Mouse (Mus musculus): ENCODE results near the gene Gp2. TPM values are rescaled to one million over a fixed set of nuclear protein-coding genes. Genes with fewer than 3 reads are reported as not detected.

Gp2 gene
- total and polyA plus RNA-seq, 2 experiments from 2014 or later = not detected

DNA sequence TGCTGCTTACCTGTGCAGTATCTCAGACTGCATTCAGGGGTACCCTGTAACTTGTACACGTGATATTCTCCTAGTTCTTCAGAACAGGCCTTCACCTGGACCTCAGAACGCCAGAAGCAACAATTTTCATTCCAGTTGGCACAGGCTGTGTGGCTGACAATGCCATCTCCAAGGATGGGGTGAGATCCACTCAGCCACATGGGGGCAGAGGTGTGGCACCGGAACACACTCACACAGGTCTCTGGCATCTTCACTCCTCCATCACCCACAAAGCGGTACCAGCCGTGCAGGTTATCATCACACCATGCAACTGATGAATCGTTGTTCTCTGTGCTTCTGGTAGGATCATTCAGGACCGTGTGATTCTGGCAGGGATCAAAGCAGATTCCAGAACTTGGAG is 4.9 kb downstream of the Gp2 start:
- ATAC-seq (no peak), DNase-seq (ENCODE audit: low spot score) (no peak)
- Histone ChIP-seq H3K4me3 (ENCODE audit: low read length) (no peak overlapping the region), H3K36me3 (ENCODE audit: insufficient read depth, low read length) (no peaks in the 10 kb centered on the region), H3K4me2 (ENCODE audit: low read depth, low read length) (no peak overlapping the region), H3K27me3 (ENCODE audit: insufficient read depth, low read length) (no peaks in the 10 kb centered on the region), H3K27ac (no peak overlapping the region), H3K4me1 (ENCODE audit: insufficient read depth, low read length) (no peaks in the 10 kb centered on the region), H3K9ac (replicated peaks; ENCODE audit: low read length) (no peak overlapping the region), H3K9me3 (ENCODE audit: low read length) (no peaks in the 10 kb centered on the region)
- WGBS = 88% methylated on average over 7 of the region's 7 CpGs
- TF ChIP-seq CTCF (IDR thresholded peaks at IDR 0.05; ENCODE audit: low read depth) = no peak

DNA sequence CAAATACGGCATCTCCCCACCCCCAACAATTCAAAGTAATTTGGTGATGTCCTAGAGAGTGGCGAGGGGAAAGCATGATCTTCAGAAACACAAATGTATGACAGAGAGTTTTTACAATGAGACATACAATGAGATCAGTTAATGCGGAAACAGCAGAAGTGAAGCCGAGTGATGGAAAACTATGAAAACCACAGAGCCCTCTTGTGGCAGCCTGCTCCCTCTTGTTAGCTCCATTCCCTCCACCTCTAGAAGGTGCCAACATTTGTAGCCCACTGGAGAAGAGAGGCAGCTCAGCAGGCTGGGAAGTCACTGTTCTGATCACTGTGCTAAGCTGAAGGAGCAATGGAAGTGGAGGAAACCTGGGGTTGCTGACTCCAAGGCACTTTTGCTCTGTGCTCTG is 15.2 kb downstream of the Gp2 start:
- 60% methylated on average over 4 of the region's 4 CpGs for WGBS
- H3K36me3 ChIP-seq (ENCODE audit: insufficient read depth, low read length) = no peaks in the 10 kb centered on the region

DNA sequence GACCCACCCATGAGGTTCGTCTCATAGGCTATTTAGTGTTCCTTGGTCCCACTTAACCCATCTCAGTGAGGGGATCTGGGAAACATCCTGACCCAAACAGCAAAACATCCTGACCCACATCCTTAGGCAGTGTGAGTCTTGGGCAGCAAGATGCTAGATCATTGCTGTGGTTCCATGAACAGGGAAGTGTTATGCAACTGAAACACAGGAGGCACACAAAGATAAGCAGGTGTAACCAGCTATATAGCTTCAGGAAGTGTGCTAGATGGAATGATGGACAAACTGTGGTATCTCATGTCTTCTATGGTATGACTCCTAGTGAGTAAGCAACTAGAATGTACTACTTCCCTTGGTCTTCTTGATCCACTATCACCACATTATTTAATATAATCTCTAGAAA is 17.1 kb downstream of the Gp2 start:
- Histone ChIP-seq H3K9me3 (ENCODE audit: low read length) (no peaks in the 10 kb centered on the region), H3K4me1 (ENCODE audit: insufficient read depth, low read length) (no peaks in the 10 kb centered on the region), H3K4me2 (ENCODE audit: low read depth, low read length) (no peak overlapping the region), H3K4me3 (ENCODE audit: low read length) (no peak overlapping the region), H3K36me3 (ENCODE audit: insufficient read depth, low read length) (no peaks in the 10 kb centered on the region), H3K27ac (no peak overlapping the region), H3K9ac (replicated peaks; ENCODE audit: low read length) (no peak overlapping the region), H3K27me3 (ENCODE audit: insufficient read depth, low read length) (no peaks in the 10 kb centered on the region)
- no peak for DNase-seq (ENCODE audit: low spot score)
- no peak for ATAC-seq
- 86% methylated on average over 1 of the region's 1 CpGs for WGBS
- TF ChIP-seq CTCF (IDR thresholded peaks at IDR 0.05; ENCODE audit: low read depth) = no peak

More for the DNA sequence above, 15.2 kb downstream of the Gp2 start:
- Histone ChIP-seq H3K9ac (replicated peaks; ENCODE audit: low read length) (no peak overlapping the region), H3K4me1 (ENCODE audit: insufficient read depth, low read length) (no peaks in the 10 kb centered on the region), H3K27ac (no peak overlapping the region), H3K4me2 (ENCODE audit: low read depth, low read length) (no peak overlapping the region), H3K27me3 (ENCODE audit: insufficient read depth, low read length) (no peaks in the 10 kb centered on the region), H3K4me3 (ENCODE audit: low read length) (no peak overlapping the region), H3K9me3 (ENCODE audit: low read length) (no peaks in the 10 kb centered on the region)
- peak; percentile 63 for DNase-seq (ENCODE audit: low spot score)
- ATAC-seq = no peak
- peak; percentile 62 for TF ChIP-seq CTCF (IDR thresholded peaks at IDR 0.05; ENCODE audit: low read depth)

DNA sequence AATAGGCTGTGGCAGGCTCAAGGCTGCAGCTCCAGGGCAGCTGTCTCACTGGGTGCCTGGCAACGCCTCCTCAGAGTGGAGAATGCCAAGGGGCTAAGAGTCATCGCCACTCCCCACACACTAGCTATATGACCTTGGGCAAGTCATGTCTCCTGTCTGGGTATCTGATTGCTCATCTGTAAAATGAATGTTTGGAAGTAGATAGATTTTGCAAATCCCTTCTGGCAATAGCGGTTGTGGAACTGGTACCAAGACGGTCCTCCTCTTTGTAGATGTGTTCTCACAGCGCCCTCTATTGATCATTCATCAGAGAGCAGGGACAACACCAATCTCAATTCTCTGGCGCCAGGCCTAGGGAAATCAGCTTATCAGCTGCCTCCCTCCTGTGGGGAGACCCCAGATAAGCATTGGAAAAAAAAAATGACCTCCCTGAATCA is 31.9 kb downstream of the Gp2 start:
- no peaks in the 10 kb centered on the region for H3K4me1 ChIP-seq (ENCODE audit: insufficient read depth, low read length)
- no peaks in the 10 kb centered on the region for H3K9me3 ChIP-seq (ENCODE audit: low read length)
- no peak overlapping the region for H3K4me2 ChIP-seq (ENCODE audit: low read depth, low read length)
- H3K27me3 ChIP-seq (ENCODE audit: insufficient read depth, low read length) = no peaks in the 10 kb centered on the region
- no peaks in the 10 kb centered on the region for H3K36me3 ChIP-seq (ENCODE audit: insufficient read depth, low read length)
- DNase-seq (ENCODE audit: low spot score) (peak; percentile 94), ATAC-seq (peak; percentile 89)
- H3K9ac ChIP-seq (replicated peaks; ENCODE audit: low read length) = no peak overlapping the region
- TF ChIP-seq CTCF (IDR thresholded peaks at IDR 0.05; ENCODE audit: low read depth) = peak; percentile 85
- H3K27ac ChIP-seq = no peak overlapping the region
- WGBS = 8% methylated on average over 6 of the region's 6 CpGs
- no peak overlapping the region for H3K4me3 ChIP-seq (ENCODE audit: low read length)

DNA sequence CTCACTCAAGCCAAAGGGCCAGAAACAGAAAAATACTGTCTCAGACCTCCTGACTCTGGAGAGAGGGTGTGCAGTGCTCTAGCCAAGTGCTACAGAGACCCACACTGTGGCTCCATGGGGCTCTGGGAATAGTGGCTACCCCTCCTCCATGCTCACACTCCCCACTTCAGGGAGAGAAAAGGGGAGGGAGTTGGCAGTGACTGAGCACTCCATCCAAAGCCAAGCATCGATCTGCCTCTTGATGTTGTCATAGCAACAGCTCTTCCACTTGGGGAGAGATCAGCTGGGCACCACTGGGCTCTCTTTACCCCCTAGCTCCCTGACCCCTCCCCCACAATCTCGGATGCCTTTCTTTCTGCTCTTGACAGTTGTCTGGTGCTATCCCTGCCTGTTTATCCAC is 38.4 kb downstream of the Gp2 start:
- TF ChIP-seq CTCF (IDR thresholded peaks at IDR 0.05; ENCODE audit: low read depth) = no peak
- no peak overlapping the region for H3K4me3 ChIP-seq (ENCODE audit: low read length)
- peak; percentile 74 for ATAC-seq
- no peaks in the 10 kb centered on the region for H3K9me3 ChIP-seq (ENCODE audit: low read length)
- no peak overlapping the region for H3K9ac ChIP-seq (replicated peaks; ENCODE audit: low read length)
- H3K27ac ChIP-seq = 0 out of 2 replicates have a peak overlapping the region, but pooled peaks have one; percentile 1
- WGBS = 7% methylated on average over 2 of the region's 2 CpGs
- no peaks in the 10 kb centered on the region for H3K27me3 ChIP-seq (ENCODE audit: insufficient read depth, low read length)
- peaks cover 5% of the 10 kb centered on the region for H3K4me1 ChIP-seq (ENCODE audit: insufficient read depth, low read length)
- H3K4me2 ChIP-seq (ENCODE audit: low read depth, low read length) = no peak overlapping the region
- H3K36me3 ChIP-seq (ENCODE audit: insufficient read depth, low read length) = no peaks in the 10 kb centered on the region
- peak; percentile 63 for DNase-seq (ENCODE audit: low spot score)

DNA sequence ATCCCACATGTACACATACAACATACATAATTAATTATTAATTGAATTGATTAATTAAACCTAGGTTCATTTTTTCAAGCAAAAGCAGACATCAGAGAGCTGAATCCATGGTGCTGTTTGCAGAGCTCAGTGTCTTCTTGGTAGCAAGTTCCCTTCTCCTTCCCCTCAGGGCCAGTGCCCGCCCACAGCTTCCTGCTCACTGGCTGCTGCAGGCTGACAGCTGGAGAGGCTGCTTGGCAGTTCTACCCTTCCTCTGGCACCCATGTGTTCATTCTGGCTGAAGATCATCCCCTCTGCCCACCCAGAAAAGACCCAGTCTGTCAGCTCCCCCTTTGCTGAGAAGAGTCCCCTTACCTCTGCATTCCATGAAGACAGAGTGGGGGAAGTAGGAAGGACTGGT is 40.6 kb downstream of the Gp2 start:
- ATAC-seq (peak; percentile 27; the same call in 1 of the 2 replicates), DNase-seq (ENCODE audit: low spot score) (peak; percentile 34)
- Histone ChIP-seq H3K4me3 (ENCODE audit: low read length) (no peak overlapping the region), H3K27ac (no peak overlapping the region), H3K27me3 (ENCODE audit: insufficient read depth, low read length) (no peaks in the 10 kb centered on the region), H3K9ac (replicated peaks; ENCODE audit: low read length) (no peak overlapping the region), H3K4me1 (ENCODE audit: insufficient read depth, low read length) (peaks cover 5% of the 10 kb centered on the region), H3K36me3 (ENCODE audit: insufficient read depth, low read length) (no peaks in the 10 kb centered on the region), H3K9me3 (ENCODE audit: low read length) (no peaks in the 10 kb centered on the region), H3K4me2 (ENCODE audit: low read depth, low read length) (no peak overlapping the region)
- no peak for TF ChIP-seq CTCF (IDR thresholded peaks at IDR 0.05; ENCODE audit: low read depth)
- WGBS = 63% methylated on average over 1 of the region's 1 CpGs

DNA sequence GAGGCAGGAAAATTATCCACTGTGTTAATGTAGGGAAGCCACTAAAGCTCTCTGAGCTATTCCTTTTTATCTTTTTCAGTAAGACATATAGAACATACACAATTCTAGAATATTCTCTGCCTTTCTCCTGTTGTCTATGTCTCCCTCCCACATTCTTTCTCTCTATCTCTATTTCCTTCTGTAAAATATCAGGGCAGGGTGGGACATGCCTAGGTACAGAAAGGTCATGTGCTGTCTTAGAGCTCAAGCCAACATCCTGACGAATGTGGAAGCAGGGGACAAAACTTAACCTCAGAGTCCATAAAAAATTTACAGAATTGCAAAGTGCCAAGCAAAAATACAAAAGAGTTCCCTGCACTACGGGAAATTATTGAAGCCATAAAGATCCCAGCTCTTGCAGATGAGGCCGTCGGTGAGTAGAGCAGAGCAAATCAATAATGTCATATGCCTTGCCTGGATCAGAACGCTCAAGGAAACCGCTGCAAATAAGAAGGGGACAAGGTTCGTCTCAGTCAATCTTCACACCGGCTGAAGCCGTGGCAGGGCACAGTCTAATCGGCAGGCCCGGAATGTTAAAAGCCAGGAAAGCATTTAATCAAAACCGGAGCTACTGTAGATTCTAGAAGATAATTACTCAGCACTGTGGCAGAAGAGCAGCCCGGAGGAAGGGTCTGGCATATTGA is 64.9 kb downstream of the Gp2 start:
- ATAC-seq (no peak), DNase-seq (ENCODE audit: low spot score) (no peak)
- H3K9me3 ChIP-seq (ENCODE audit: low read length) = no peaks in the 10 kb centered on the region
- H3K36me3 ChIP-seq (ENCODE audit: insufficient read depth, low read length) = no peaks in the 10 kb centered on the region
- H3K9ac ChIP-seq (replicated peaks; ENCODE audit: low read length) = no peak overlapping the region
- 68% methylated on average over 13 of the region's 13 CpGs for WGBS
- no peak overlapping the region for H3K27ac ChIP-seq
- no peak overlapping the region for H3K4me3 ChIP-seq (ENCODE audit: low read length)
- H3K4me2 ChIP-seq (ENCODE audit: low read depth, low read length) = no peak overlapping the region
- H3K4me1 ChIP-seq (ENCODE audit: insufficient read depth, low read length) = no peaks in the 10 kb centered on the region
- H3K27me3 ChIP-seq (ENCODE audit: insufficient read depth, low read length) = no peaks in the 10 kb centered on the region
- TF ChIP-seq CTCF (IDR thresholded peaks at IDR 0.05; ENCODE audit: low read depth) = no peak

Other genes starting within 250 kb of the Gp2 start
- gene Umod, start 20.0 kb upstream of the Gp2 start, total RNA-seq (2014; rRNA removed) = not detected in 2 replicates
- gene Umod, start 20.0 kb upstream of the Gp2 start, polyA plus RNA-seq (2015; fragmentation: Nextera tagmentation; extraction: Ambion mirVana) = not detected in 2 replicates
- gene Acsm5, start 60.2 kb upstream of the Gp2 start, total RNA-seq (2014; rRNA removed) = 0.16 TPM in 1 of 2 replicates, not detected in the other
- 0.25 and 0.35 TPM in 2 replicates for gene Acsm5, start 60.2 kb upstream of the Gp2 start, polyA plus RNA-seq (2015; fragmentation: Nextera tagmentation; extraction: Ambion mirVana)
- gene Pdilt, start 64.2 kb upstream of the Gp2 start, total RNA-seq (2014; rRNA removed) = not detected in 2 replicates
- gene Pdilt, start 64.2 kb upstream of the Gp2 start, polyA plus RNA-seq (2015; fragmentation: Nextera tagmentation; extraction: Ambion mirVana) = 0.06 and 0.08 TPM in 2 replicates
- gene Acsm2, start 95.1 kb upstream of the Gp2 start, total RNA-seq (2014; rRNA removed) = 0.05 TPM in 1 of 2 replicates, not detected in the other
- gene Acsm2, start 95.1 kb upstream of the Gp2 start, polyA plus RNA-seq (2015; fragmentation: Nextera tagmentation; extraction: Ambion mirVana) = 0.09 TPM in 1 of 2 replicates, not detected in the other
- not detected in 2 replicates for gene Acsm1, start 147.7 kb upstream of the Gp2 start, total RNA-seq (2014; rRNA removed)
- gene Acsm1, start 147.7 kb upstream of the Gp2 start, polyA plus RNA-seq (2015; fragmentation: Nextera tagmentation; extraction: Ambion mirVana) = not detected in 2 replicates
- gene Acsm4, start 230.7 kb upstream of the Gp2 start, total RNA-seq (2014; rRNA removed) = not detected in 2 replicates
- not detected in 2 replicates for gene Acsm4, start 230.7 kb upstream of the Gp2 start, polyA plus RNA-seq (2015; fragmentation: Nextera tagmentation; extraction: Ambion mirVana)